Mouse (Mus musculus) cerebellum, adult 9-10 months (tissue): Measurements from ENCODE around the gene Gm28635.
"Not testable (repeated sequence)": the region's sequence is repeated elsewhere in the genome, so short reads cannot be mapped to it uniquely, and the experiment has no call there.

Experiments
- DNase-seq: peaks from one replicate; pipeline ENCODE4 v3.0.0; 2022

The Gm28635 gene

GRCm38 (mm10) chr2:84682605-84683183 is 4.9 kb upstream of the Gm28635 start:
- DNase-seq, result no peak

- peak; percentile 50 for DNase-seq
These were observed 1.2 kb upstream of the Gm28635 start, which contains the start of gene Tmx2 for GRCm38 (mm10) chr2:84679016-84679415. Gene Tmx2 (minus strand): TSS chr2:84679140.

GRCm38 (mm10) chr2:84677270-84677967 is 422 bp downstream of the Gm28635 start:
- DNase-seq, result no peak

- not testable (repeated sequence) for DNase-seq
These were observed 6.3 kb downstream of the Gm28635 start for GRCm38 (mm10) chr2:84671535-84671934.

- peak; percentile 83 for DNase-seq
These were observed 7.3 kb downstream of the Gm28635 start, which contains the start of gene Selenoh for GRCm38 (mm10) chr2:84670569-84670933. Gene Selenoh (minus strand): TSS chr2:84670770.

GRCm38 (mm10) chr2:84669828-84670568 is 7.8 kb downstream of the Gm28635 start:
- no peak for DNase-seq

GRCm38 (mm10) chr2:84666081-84666480 is 11.8 kb downstream of the Gm28635 start:
- no peak for DNase-seq

- DNase-seq, result no peak
These were observed 15.0 kb downstream of the Gm28635 start for GRCm38 (mm10) chr2:84662866-84663265.

- no peak for DNase-seq
These were observed 17.6 kb downstream of the Gm28635 start for GRCm38 (mm10) chr2:84660253-84660652.

- no peak for DNase-seq
These were observed 19.0 kb downstream of the Gm28635 start, which contains the start of gene Btbd18 for GRCm38 (mm10) chr2:84658806-84659205. Gene Btbd18 (plus strand): TSS chr2:84659079.

GRCm38 (mm10) chr2:84655864-84656263 is 22.0 kb downstream of the Gm28635 start:
- no peak for DNase-seq

GRCm38 (mm10) chr2:84653354-84653753 is 24.5 kb downstream of the Gm28635 start:
- DNase-seq, result no peak

GRCm38 (mm10) chr2:84650464-84651195 is 27.2 kb downstream of the Gm28635 start, which contains the start of gene Ctnnd1:
Gene Ctnnd1 (minus strand): TSS chr2:84650765.
- DNase-seq, result peak; percentile 94

GRCm38 (mm10) chr2:84649674-84650073 is 28.2 kb downstream of the Gm28635 start:
- no peak for DNase-seq

- no peak for DNase-seq
These were observed 29.5 kb downstream of the Gm28635 start for GRCm38 (mm10) chr2:84648369-84648768.

- DNase-seq, result no peak
These were observed 30.7 kb downstream of the Gm28635 start for GRCm38 (mm10) chr2:84647051-84647568.

- no peak for DNase-seq
These were observed 31.7 kb downstream of the Gm28635 start for GRCm38 (mm10) chr2:84646138-84646537.

GRCm38 (mm10) chr2:84640833-84641232 is 37.0 kb downstream of the Gm28635 start:
- no peak for DNase-seq

- no peak for DNase-seq
These were observed 39.2 kb downstream of the Gm28635 start for GRCm38 (mm10) chr2:84638428-84639220.

GRCm38 (mm10) chr2:84637452-84638165 is 40.2 kb downstream of the Gm28635 start:
- DNase-seq, result no peak

GRCm38 (mm10) chr2:84636231-84636741 is 41.6 kb downstream of the Gm28635 start:
- no peak for DNase-seq
